Mouse (Mus musculus) stomach, postnatal 0 days (tissue): Measurements from ENCODE around the gene Lenep. TPM values are rescaled to one million over a fixed set of nuclear protein-coding genes. Genes with fewer than 3 reads are reported as not detected.
"Not testable (repeated sequence)": the region's sequence is repeated elsewhere in the genome, so short reads cannot be mapped to it uniquely, and the experiment has no call there.

ENCODE experiments used
- ATAC-seq: fragments of 200-750 bp; cut with Nextera tagmentation; 2 replicates; pipeline ENCODE4 v1.8.0; 2017; ENCODE audit not compliant: low FRiP score, low TSS enrichment
- DNase-seq: peaks from one replicate; pipeline ENCODE4 v3.0.0-alpha.2; 2016; ENCODE audit warnings: low spot score
- H3K27ac ChIP-seq: fragments of 300-500 bp; sonication (generic); replicated peaks from 2 replicates; pipeline ENCODE4 v1.5.1; 2014; ENCODE audit warnings: mild to moderate bottlenecking, control low read depth
- H3K27me3 ChIP-seq: fragments of 300-500 bp; sonication (generic); 2 replicates; pipeline ENCODE4 v1.6.1; 2014; ENCODE audit warnings: low read length; ENCODE audit not compliant: control insufficient read depth, insufficient read depth
- H3K36me3 ChIP-seq: fragments of 300-500 bp; sonication (generic); 2 replicates; pipeline ENCODE4 v1.6.1; 2014; ENCODE audit warnings: low read length, mixed read lengths; ENCODE audit not compliant: control insufficient read depth, insufficient read depth
- H3K4me1 ChIP-seq: fragments of 300-500 bp; sonication (generic); replicated peaks from 2 replicates; pipeline ENCODE4 v1.6.1; 2014; ENCODE audit warnings: antibody characterized with exemption; ENCODE audit not compliant: control insufficient read depth, insufficient read depth
- H3K4me2 ChIP-seq: fragments of 300-500 bp; sonication (generic); replicated peaks from 2 replicates; pipeline ENCODE4 v1.6.1; 2014; ENCODE audit warnings: low read depth, mild to moderate bottlenecking, control low read depth, moderate library complexity
- H3K4me3 ChIP-seq: fragments of 300-500 bp; sonication (generic); 2 replicates; pipeline ENCODE4 v1.5.1; 2014; ENCODE audit warnings: low read depth, low read length, control low read depth
- H3K9ac ChIP-seq: fragments of 300-500 bp; sonication (generic); 2 replicates; pipeline ENCODE4 v1.6.1; 2014; ENCODE audit warnings: mild to moderate bottlenecking, low read length, control low read depth, mixed read lengths
- H3K9me3 ChIP-seq: fragments of 300-500 bp; sonication (generic); 2 replicates; pipeline ENCODE4 v1.6.1; 2016; ENCODE audit warnings: low read length; ENCODE audit not compliant: control insufficient read depth
- CTCF ChIP-seq: IDR thresholded peaks from 2 replicates; pipeline ENCODE4 v1.5.1; 2016; ENCODE audit warnings: antibody characterized with exemption, low read depth, mild to moderate bottlenecking, moderate library complexity
- EP300 ChIP-seq: optimal IDR thresholded peaks from 2 replicates; pipeline ENCODE3; 2016; ENCODE audit warnings: antibody characterized with exemption
- WGBS: fragments of 180-500 bp; shearing (Covaris S2); extraction: QIAGEN DNeasy Blood & Tissue Kit; methylation state at CpG from one replicate; pipeline ENCODE4 v1.1.7; 2014; 5-methylcytosine and 5-hydroxymethylcytosine counted together
- polyA plus RNA-seq: library from polyadenylated mRNA; unstranded; fragments of >200 nt; fragmentation: Nextera tagmentation; extraction: Ambion mirVana; gene quantifications from 2 replicates; pipeline ENCODE4 v1.2.1, GENCODE M21; 2015

The Lenep gene
- polyA plus RNA-seq, 1 experiment from 2014 or later: not detected

- peak; percentile 87 for DNase-seq
- peak within 1 kb of the TSS; percentile 48 for H3K4me3 ChIP-seq
- H3K4me2 ChIP-seq: peak within 1 kb of the TSS; percentile 67
- peak within 1 kb of the TSS; percentile 66 for H3K27ac ChIP-seq
- peaks cover 5% of the 10 kb centered on the region for H3K4me1 ChIP-seq
- H3K9ac ChIP-seq: peak within 1 kb of the TSS; percentile 59
- no peaks in the 10 kb centered on the region for H3K27me3 ChIP-seq
- peak; percentile 77 for ATAC-seq
- WGBS: 6% methylated on average over 16 of the region's 16 CpGs
- H3K36me3 ChIP-seq: peaks cover 5% of the 10 kb centered on the region; the same call in 1 of the 2 replicates
- no peaks in the 10 kb centered on the region for H3K9me3 ChIP-seq
- TF ChIP-seq CTCF (no peak), EP300 (no peak)
Observed at GRCm38 (mm10) chr3:89436176-89437113, 33.9 kb upstream of the Lenep start, which contains the start of gene Pbxip1. Pbxip1 (plus strand) TSS chr3:89436706.

- Histone ChIP-seq H3K4me2 (no peak overlapping the region), H3K9me3 (no peaks in the 10 kb centered on the region), H3K9ac (no peak overlapping the region), H3K27me3 (no peaks in the 10 kb centered on the region), H3K4me3 (no peak overlapping the region), H3K36me3 (peaks cover 5% of the 10 kb centered on the region; the same call in 1 of the 2 replicates), H3K27ac (no peak overlapping the region), H3K4me1 (peaks cover 9% of the 10 kb centered on the region)
- TF ChIP-seq CTCF: no peak
- no peak for TF ChIP-seq EP300
- no peak for ATAC-seq
- WGBS: 61% methylated on average over 7 of the region's 7 CpGs
- DNase-seq: no peak
Observed at GRCm38 (mm10) chr3:89435041-89435440, 32.4 kb upstream of the Lenep start.

- no peak for TF ChIP-seq EP300
- no peak for TF ChIP-seq CTCF
- 73% methylated on average over 11 of the region's 11 CpGs for WGBS
- Histone ChIP-seq H3K9me3 (no peaks in the 10 kb centered on the region), H3K4me2 (no peak overlapping the region), H3K4me3 (no peak overlapping the region), H3K27me3 (no peaks in the 10 kb centered on the region), H3K36me3 (peaks cover 5% of the 10 kb centered on the region; the same call in 1 of the 2 replicates), H3K4me1 (peaks cover 9% of the 10 kb centered on the region), H3K27ac (no peak overlapping the region), H3K9ac (no peak overlapping the region)
- ATAC-seq: no peak
- DNase-seq: no peak
Observed at GRCm38 (mm10) chr3:89434532-89434931, 31.9 kb upstream of the Lenep start.

GRCm38 (mm10) chr3:89432606-89433005, 30.0 kb upstream of the Lenep start:
- DNase-seq: no peak
- H3K4me3 ChIP-seq: no peak overlapping the region
- WGBS: 97% methylated on average over 8 of the region's 8 CpGs

DNA sequence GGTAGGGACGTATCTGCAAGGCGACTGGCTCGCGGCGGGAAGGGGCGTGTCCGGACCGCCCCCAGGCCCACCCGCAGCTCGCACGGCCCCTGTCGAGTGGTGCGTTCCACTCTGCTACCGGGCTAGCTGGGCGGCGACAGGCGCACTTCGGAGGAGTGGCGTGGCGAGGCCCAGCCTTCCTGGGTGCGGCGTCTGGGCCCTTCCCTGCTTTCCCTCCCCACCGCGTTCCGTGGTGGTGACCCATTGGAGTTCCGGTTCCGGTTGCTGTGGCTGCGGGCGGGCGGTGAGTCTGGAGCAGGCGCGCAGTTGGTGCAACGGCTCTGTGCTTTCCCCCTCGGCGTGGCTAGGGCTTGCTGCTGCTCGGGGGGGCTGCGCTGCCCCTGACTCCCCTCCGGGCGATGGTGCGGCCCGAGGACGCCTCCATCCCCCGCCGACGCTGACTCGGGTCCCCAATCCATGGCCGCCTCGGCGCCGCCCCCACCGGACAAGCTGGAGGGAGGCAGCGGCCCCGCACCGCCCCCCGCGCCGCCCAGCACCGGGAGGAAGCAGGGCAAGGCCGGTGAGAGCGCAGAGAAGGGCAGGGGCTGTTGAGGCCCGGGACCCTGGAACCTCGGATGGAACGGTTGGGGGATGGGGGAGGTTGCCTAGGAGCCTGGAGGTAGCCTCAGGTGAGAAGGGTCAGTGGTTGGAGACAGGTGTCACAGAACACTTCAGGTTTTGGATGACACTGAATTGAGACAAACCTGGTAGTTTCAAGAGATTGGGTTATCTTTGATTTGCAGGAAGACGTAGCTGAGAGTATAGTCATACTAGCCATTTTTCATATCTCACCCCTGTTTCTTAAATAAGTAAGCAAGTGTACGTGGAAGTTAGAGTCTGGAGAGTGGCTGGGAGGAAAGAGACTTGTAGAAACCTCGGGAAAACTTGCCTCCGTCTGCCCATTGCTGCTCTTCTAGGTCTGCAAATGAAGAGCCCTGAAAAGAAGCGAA, 27.9 kb upstream of the Lenep start, which contains the start of gene Pygo2:
Gene Pygo2, plus strand, starts transcription at position 44 of the 989 bp plus-strand sequence.
- TF ChIP-seq CTCF: peak; percentile 36; the same call in 1 of the 2 replicates
- TF ChIP-seq EP300: no peak
- DNase-seq (peak; percentile 98), ATAC-seq (peak; percentile 98)
- H3K4me3 ChIP-seq: peak within 1 kb of the TSS; percentile 94
- peaks cover 4% of the 10 kb centered on the region for H3K4me1 ChIP-seq
- no peaks in the 10 kb centered on the region for H3K27me3 ChIP-seq
- H3K27ac ChIP-seq: peak within 1 kb of the TSS; percentile 91
- H3K9ac ChIP-seq: peak within 1 kb of the TSS; percentile 94
- WGBS: 2% methylated on average over 67 of the region's 68 CpGs
- H3K36me3 ChIP-seq: peaks cover 9% of the 10 kb centered on the region
- no peaks in the 10 kb centered on the region for H3K9me3 ChIP-seq
- peak within 1 kb of the TSS; percentile 88 for H3K4me2 ChIP-seq

More at GRCm38 (mm10) chr3:89432606-89433005, 30.0 kb upstream of the Lenep start:
- no peak overlapping the region for H3K4me2 ChIP-seq
- no peak overlapping the region for H3K9ac ChIP-seq
- H3K27me3 ChIP-seq: no peaks in the 10 kb centered on the region
- ATAC-seq: no peak
- no peaks in the 10 kb centered on the region for H3K9me3 ChIP-seq
- no peak for TF ChIP-seq CTCF
- no peak for TF ChIP-seq EP300
- peaks cover 9% of the 10 kb centered on the region for H3K4me1 ChIP-seq
- H3K36me3 ChIP-seq: peaks cover 5% of the 10 kb centered on the region; the same call in 1 of the 2 replicates
- no peak overlapping the region for H3K27ac ChIP-seq

- H3K27me3 ChIP-seq, H3K4me2 ChIP-seq, H3K9ac ChIP-seq, H3K4me3 ChIP-seq, H3K9me3 ChIP-seq, H3K27ac ChIP-seq, H3K4me1 ChIP-seq, DNase-seq, ATAC-seq: not testable (repeated sequence)
- H3K36me3 ChIP-seq: peaks cover 17% of the 10 kb centered on the region
- WGBS: 86% methylated on average over 7 of the region's 7 CpGs
Observed at GRCm38 (mm10) chr3:89429021-89429420, 26.4 kb upstream of the Lenep start.
